Mouse (Mus musculus) embryonic fibroblast, embryonic 13.5 days (primary cell): ENCODE measurements at regions not wholly inside any gene's neighbourhood (a gene's known extent, or its start where the extent isn't known, plus 50 kb on each side); places are given as distances from the start of the nearest gene placed in this dataset.

Source experiments
- CTCF ChIP-seq: IDR thresholded peaks from 2 replicates; pipeline ENCODE4 v1.5.1; 2011; ENCODE audit warnings: mild to moderate bottlenecking, control low read depth, low read length, moderate library complexity, borderline replicate concordance; ENCODE audit not compliant: insufficient read depth
- POLR2A ChIP-seq: IDR thresholded peaks from 2 replicates; pipeline ENCODE4 v1.6.1; 2011; ENCODE audit warnings: low read depth, mild to moderate bottlenecking, control low read depth, low read length, moderate library complexity

GRCm38 (mm10) chr4:28440161-28440560, 372.8 kb upstream of the Epha7 start:
- TF ChIP-seq POLR2A, result no peak
- TF ChIP-seq CTCF, result no peak
